Mouse (Mus musculus) limb, embryonic 10.5 days (tissue): Measurements from ENCODE around the gene Trim46. TPM values are rescaled to one million over a fixed set of nuclear protein-coding genes. Genes with fewer than 3 reads are reported as not detected.

Experiments
- DNase-seq: peaks from one replicate; pipeline ENCODE4 v3.0.0-alpha.2; 2017; ENCODE audit warnings: low spot score
- H3K27ac ChIP-seq: fragments of 300-500 bp; sonication (generic); 2 replicates; pipeline ENCODE4 v1.5.1; 2016; ENCODE audit warnings: mild to moderate bottlenecking
- H3K27me3 ChIP-seq: fragments of 300-500 bp; sonication (generic); 2 replicates; pipeline ENCODE4 v1.6.1; 2016; ENCODE audit warnings: low read depth, mild to moderate bottlenecking; ENCODE audit not compliant: poor library complexity, severe bottlenecking
- H3K36me3 ChIP-seq: fragments of 300-500 bp; sonication (generic); 2 replicates; pipeline ENCODE4 v1.6.1; 2016; ENCODE audit warnings: mild to moderate bottlenecking, moderate library complexity
- H3K4me1 ChIP-seq: fragments of 300-500 bp; sonication (generic); 2 replicates; pipeline ENCODE4 v1.6.1; 2016
- H3K4me3 ChIP-seq: fragments of 300-500 bp; sonication (generic); 2 replicates; pipeline ENCODE4 v1.5.1; 2016; ENCODE audit warnings: mild to moderate bottlenecking, moderate library complexity
- H3K9me3 ChIP-seq: fragments of 300-500 bp; sonication (generic); replicated peaks from 2 replicates; pipeline ENCODE4 v1.6.1; 2016; ENCODE audit warnings: mild to moderate bottlenecking
- WGBS: fragments of 180-500 bp; shearing (Covaris S2); methylation state at CpG from one replicate; pipeline ENCODE4 v1.1.7; 2016; 5-methylcytosine and 5-hydroxymethylcytosine counted together
- polyA plus RNA-seq: library from polyadenylated mRNA; unstranded; fragments of >200 nt; fragmentation: Nextera tagmentation; extraction: Ambion mirVana; gene quantifications from 2 replicates; pipeline ENCODE4 v1.2.1, GENCODE M21; 2016

Trim46 gene
- polyA plus RNA-seq, 1 experiment from 2014 or later = 6.1 TPM

DNA sequence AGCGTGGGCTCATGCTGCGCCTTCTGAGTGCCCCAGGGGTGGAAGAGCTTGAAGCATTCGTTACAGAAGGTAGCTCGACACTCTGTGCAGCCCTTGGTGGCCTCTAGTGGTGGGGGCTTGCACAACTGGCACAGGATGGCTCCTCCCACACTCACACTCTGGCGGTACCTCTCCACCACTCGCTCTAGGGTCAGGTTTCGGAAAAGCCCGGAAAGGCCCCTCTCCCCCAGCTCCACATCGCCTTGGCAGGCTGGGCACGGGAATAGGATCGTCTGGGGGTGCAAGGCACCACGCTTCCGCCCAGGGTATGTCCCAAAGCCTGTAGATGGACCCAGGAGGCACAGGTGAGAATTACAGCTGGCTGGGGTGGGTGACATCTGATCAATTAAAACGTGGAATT, 2.5 kb downstream of the Trim46 start:
- WGBS = 9% methylated on average over 14 of the region's 14 CpGs
- Histone ChIP-seq H3K9me3 (no peaks in the 10 kb centered on the region), H3K27me3 (peaks cover 24% of the 10 kb centered on the region), H3K4me3 (peak overlapping the region; percentile 73), H3K4me1 (peaks cover 48% of the 10 kb centered on the region), H3K36me3 (peaks cover 30% of the 10 kb centered on the region), H3K27ac (peak overlapping the region; percentile 91)
- peak; percentile 71 for DNase-seq

DNA sequence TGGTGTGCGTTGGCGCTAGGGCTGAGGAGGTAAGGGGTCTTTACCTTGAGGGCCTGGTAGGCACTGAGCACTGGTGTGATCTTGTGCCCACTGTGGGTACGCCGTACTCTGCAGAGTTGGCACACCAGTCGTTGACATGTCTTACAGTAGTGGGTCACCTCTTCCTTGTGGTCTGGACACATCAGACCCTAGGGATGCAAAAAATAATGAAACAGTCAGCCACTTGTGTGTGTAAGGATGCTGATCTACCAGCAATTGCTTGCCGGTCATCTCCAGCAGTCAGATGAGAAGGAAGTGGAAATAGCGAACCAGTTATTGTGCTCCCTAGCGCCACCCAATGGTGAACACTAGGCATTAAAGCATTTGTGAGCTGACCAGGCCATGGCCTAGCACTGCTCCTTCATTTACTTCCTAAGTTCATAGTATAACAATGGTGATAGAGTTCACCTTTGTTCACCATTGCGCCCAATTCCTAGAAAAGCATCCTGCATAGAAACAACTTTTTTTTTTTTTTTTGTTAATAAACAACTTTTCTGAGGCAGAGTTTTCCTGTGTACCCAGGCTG, 3.7 kb downstream of the Trim46 start:
- peaks cover 24% of the 10 kb centered on the region for H3K27me3 ChIP-seq
- H3K9me3 ChIP-seq = no peaks in the 10 kb centered on the region
- no peak overlapping the region for H3K4me3 ChIP-seq
- peaks cover 50% of the 10 kb centered on the region for H3K4me1 ChIP-seq
- WGBS = 72% methylated on average over 9 of the region's 9 CpGs
- peaks cover 30% of the 10 kb centered on the region for H3K36me3 ChIP-seq
- no peak for DNase-seq
- no peak overlapping the region for H3K27ac ChIP-seq

DNA sequence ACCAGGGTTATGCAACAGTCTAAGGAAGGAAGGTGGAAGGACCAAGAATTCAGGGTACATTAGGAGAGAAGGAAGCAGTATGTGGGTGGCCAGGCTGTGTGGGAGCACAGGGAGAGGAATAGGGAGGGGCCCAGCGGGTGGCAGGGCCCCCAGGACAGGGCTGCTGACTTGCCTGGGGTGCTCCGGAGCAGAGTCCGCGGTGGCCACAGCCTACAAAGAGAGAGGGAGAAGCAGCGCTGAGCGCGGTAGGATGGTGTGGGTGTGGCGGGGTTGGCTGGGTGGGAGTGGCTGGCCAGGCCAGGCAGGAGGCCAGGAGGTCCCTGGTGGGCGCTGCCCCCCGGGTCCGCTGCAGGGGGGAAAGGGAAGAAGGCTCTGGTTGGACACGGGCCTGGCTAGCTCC, 7.6 kb downstream of the Trim46 start:
- H3K9me3 ChIP-seq = no peaks in the 10 kb centered on the region
- H3K27ac ChIP-seq = no peak overlapping the region
- peaks cover 13% of the 10 kb centered on the region for H3K4me1 ChIP-seq
- DNase-seq = no peak
- H3K4me3 ChIP-seq = no peak overlapping the region
- H3K27me3 ChIP-seq = peaks cover 18% of the 10 kb centered on the region
- peaks cover 46% of the 10 kb centered on the region for H3K36me3 ChIP-seq
- WGBS = 81% methylated on average over 12 of the region's 12 CpGs

DNA sequence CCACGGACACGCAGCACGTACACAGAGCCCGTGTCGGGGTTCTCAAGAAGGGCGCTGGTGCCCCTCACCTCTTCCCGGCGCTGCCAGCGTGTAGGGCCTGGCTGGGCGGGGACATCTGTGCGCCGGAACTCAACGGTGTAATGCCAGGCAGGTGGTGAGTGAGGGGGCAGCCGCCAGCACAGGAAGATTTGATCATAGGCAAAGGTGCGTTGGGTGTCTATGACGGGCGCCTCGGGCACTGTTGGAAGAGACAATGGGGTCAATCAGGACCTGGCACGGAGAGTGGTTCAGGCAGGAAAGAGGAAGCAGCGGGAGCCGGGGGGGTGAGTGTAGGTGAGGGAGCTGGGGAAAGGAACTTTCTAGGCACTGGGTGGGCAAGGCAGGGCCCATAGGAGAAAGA, 8.4 kb downstream of the Trim46 start:
- peaks cover 9% of the 10 kb centered on the region; the same call in 1 of the 2 replicates for H3K4me1 ChIP-seq
- peaks cover 18% of the 10 kb centered on the region for H3K27me3 ChIP-seq
- H3K27ac ChIP-seq = no peak overlapping the region
- H3K4me3 ChIP-seq = no peak overlapping the region; the same call in 1 of the 2 replicates
- peaks cover 46% of the 10 kb centered on the region for H3K36me3 ChIP-seq
- no peaks in the 10 kb centered on the region for H3K9me3 ChIP-seq
- 96% methylated on average over 21 of the region's 21 CpGs for WGBS
- no peak for DNase-seq

DNA sequence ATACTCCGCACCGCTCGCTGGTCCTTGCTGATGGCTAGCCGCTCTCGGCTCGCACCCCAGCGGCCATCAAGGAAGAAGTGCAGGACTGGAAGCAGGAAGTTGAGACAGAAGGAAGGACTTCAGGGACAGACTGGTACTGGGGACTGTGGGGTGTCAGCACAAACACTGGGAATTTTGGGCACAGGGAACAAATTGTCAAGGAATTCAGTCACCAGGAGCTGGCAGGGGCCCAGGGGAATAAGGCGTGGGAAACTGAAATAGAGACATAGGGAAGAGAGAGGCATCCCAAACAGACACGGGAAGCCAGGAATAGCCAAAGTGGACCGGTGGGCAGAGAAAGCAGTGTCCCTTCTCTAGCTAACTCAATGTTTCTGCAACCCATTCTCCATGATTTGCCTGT, 9.6 kb downstream of the Trim46 start:
- peaks cover 25% of the 10 kb centered on the region for H3K27me3 ChIP-seq
- H3K9me3 ChIP-seq = no peaks in the 10 kb centered on the region
- H3K36me3 ChIP-seq = peaks cover 40% of the 10 kb centered on the region
- peak overlapping the region; percentile 46; the same call in 1 of the 2 replicates for H3K27ac ChIP-seq
- no peak overlapping the region for H3K4me3 ChIP-seq
- 92% methylated on average over 10 of the region's 10 CpGs for WGBS
- peaks cover 16% of the 10 kb centered on the region; the same call in 1 of the 2 replicates for H3K4me1 ChIP-seq
- DNase-seq = no peak

DNA sequence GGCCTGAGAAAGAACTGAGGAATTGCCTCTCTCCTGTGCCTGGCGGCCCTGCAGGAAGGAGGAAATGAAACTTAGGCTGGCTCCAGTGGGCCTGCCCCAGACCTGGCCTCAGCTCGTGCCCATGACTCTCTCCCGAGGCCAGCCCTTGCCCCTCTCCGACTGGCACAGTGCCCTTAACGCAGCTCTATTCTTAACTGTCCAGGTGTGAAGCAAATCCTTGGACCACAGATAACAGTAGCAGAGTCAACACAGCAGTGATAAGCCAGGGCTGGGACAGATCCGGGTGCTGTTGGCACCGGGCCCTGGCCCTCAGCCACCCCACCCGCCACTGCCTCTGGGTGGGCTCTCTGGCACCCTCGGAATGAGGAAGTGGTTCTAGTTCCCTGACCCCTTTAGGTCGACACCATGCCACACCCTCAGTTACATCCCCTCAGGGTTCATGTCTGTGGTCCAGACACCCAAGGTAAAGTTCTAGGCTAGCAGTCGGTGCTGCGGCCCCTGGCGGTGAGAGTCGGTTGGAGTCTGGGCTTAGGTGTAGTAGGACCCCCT, 12.5 kb downstream of the Trim46 start:
- H3K9me3 ChIP-seq = no peaks in the 10 kb centered on the region
- no peak overlapping the region for H3K4me3 ChIP-seq
- H3K27ac ChIP-seq = no peak overlapping the region
- 84% methylated on average over 14 of the region's 14 CpGs for WGBS
- no peak for DNase-seq
- peaks cover 54% of the 10 kb centered on the region for H3K27me3 ChIP-seq
- H3K4me1 ChIP-seq = peaks cover 20% of the 10 kb centered on the region
- peaks cover 29% of the 10 kb centered on the region for H3K36me3 ChIP-seq

DNA sequence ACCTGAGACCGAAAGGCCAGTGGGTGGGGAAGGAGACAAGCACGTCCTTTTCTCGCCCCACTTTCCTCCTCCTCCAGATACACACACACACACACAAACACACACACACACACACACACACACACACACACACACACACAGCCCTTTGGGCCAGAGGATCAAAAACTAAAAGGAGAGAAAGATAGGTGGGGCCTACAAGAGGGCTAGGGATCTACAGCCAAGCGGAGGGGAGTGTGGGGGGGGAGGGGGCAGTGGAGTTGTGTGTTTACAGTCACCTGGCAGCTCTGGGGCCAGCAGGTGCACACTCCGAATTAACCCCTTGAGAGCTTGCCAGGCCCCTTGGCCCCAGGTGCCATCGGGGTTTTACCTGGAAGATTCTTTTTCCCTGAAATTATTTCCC, 13.5 kb downstream of the Trim46 start:
- Histone ChIP-seq H3K27me3 (peaks cover 57% of the 10 kb centered on the region), H3K9me3 (no peaks in the 10 kb centered on the region), H3K27ac (no peak overlapping the region), H3K4me1 (peaks cover 24% of the 10 kb centered on the region), H3K36me3 (peaks cover 19% of the 10 kb centered on the region), H3K4me3 (no peak overlapping the region)
- WGBS = 65% methylated on average over 6 of the region's 6 CpGs
- no peak for DNase-seq

DNA sequence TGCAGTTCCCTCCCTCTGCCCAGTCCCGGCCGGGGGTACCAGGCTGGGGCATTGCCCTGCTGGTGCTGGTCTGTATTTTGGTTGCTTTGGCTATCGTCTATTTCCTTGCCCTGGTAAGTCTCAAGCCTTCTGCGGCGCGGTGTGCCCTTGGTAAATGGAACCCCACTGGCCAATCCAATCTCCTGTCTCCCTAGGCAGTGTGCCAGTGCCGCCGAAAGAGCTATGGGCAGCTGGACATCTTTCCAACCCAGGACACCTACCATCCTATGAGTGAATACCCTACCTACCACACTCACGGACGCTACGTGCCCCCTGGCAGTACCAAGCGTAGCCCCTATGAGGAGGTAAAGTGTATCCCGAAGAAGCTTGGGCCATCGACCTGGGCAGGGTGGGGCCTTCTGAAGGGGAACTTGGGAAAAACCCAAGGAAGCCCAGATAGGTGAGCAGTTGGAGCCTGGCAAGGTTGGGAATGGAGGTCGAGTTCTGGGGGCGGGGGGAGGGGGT, 14.3 kb downstream of the Trim46 start:
- Histone ChIP-seq H3K27ac (no peak overlapping the region), H3K27me3 (peaks cover 57% of the 10 kb centered on the region), H3K4me1 (peaks cover 31% of the 10 kb centered on the region), H3K9me3 (no peaks in the 10 kb centered on the region), H3K4me3 (no peak overlapping the region), H3K36me3 (peaks cover 16% of the 10 kb centered on the region)
- DNase-seq = no peak
- WGBS = 75% methylated on average over 16 of the region's 16 CpGs

DNA sequence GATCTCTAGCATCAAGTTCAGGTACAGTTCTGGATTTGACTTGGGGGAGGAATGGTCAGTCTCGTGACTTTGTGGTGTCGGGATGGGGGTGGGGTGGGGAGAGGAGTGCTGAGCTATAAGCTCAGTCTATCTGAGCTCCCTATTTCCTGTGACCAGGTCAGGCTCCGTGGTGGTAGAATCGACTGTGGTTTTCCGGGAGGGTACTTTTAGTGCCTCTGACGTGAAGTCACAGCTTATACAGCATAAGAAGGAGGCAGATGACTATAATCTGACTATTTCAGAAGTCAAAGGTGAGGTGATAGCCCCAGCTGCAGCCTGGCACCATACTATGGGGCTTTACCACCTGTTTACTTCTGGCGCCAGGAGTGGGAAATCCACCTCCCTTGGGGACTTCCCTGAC, 14.8 kb downstream of the Trim46 start:
- Histone ChIP-seq H3K4me3 (no peak overlapping the region), H3K9me3 (no peaks in the 10 kb centered on the region), H3K27ac (no peak overlapping the region), H3K27me3 (peaks cover 58% of the 10 kb centered on the region), H3K4me1 (peaks cover 36% of the 10 kb centered on the region), H3K36me3 (peaks cover 11% of the 10 kb centered on the region)
- 76% methylated on average over 7 of the region's 7 CpGs for WGBS
- DNase-seq = no peak

DNA sequence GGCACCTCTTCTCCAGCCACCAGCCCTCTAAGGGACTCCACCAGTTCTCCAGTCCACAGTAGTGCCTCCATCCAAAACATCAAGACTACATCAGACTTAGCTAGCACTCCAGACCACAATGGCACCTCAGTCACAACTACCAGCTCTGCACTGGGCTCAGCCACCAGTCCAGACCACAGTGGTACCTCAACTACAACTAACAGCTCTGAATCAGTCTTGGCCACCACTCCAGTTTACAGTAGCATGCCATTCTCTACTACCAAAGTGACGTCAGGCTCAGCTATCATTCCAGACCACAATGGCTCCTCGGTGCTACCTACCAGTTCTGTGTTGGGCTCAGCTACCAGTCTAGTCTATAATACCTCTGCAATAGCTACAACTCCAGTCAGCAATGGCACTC, 15.5 kb downstream of the Trim46 start:
- Histone ChIP-seq H3K27me3 (peaks cover 61% of the 10 kb centered on the region), H3K4me3 (no peak overlapping the region), H3K36me3 (peaks cover 7% of the 10 kb centered on the region), H3K4me1 (peaks cover 41% of the 10 kb centered on the region), H3K27ac (no peak overlapping the region), H3K9me3 (no peaks in the 10 kb centered on the region)
- DNase-seq = no peak
- WGBS = 94% methylated on average over 2 of the region's 2 CpGs

DNA sequence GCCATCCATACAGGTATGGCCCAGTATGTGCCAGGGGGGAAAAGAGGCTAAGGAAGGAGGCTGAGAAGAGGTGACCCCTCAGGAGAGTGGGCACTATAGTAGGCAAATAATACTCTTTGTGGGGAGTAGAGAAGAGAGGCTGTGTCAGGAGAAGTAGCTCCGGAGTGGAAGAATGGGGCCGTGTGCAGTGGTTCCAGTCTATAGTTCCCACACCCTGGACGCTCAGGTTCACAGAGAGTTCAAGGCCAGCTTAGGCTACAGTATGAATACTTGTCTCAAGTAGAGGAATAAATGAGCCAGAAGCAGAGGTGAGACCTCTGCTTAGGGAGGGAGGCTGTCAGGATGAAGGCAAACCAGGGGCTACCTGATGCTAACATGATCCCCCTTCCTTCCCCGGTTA, 16.8 kb downstream of the Trim46 start:
- no peak for DNase-seq
- Histone ChIP-seq H3K36me3 (peaks cover 12% of the 10 kb centered on the region), H3K4me3 (no peak overlapping the region), H3K27me3 (peaks cover 66% of the 10 kb centered on the region), H3K4me1 (peaks cover 50% of the 10 kb centered on the region), H3K27ac (no peak overlapping the region), H3K9me3 (no peaks in the 10 kb centered on the region)
- WGBS = 61% methylated on average over 4 of the region's 4 CpGs

DNA sequence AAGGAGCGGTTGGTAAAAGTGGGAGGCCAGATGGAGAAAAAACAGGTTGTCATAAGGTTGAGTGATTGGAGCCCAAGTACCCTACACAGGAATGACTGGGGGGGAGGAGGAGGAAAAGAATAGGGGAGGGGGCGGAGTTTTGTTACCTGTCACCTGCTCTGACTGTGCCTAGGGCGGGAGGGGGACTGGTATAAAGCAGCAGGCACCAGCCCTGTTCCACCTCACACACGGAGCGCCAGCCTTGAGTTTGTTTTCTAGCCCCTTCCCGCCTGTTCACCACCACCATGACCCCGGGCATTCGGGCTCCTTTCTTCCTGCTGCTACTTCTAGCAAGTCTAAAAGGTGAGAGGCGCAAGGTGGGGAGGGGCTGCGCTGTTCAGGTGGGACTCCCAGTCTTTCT, 17.3 kb downstream of the Trim46 start, which contains the start of gene Muc1:
TSS of gene Muc1 (plus strand) at position 222 of the 400 bp plus-strand sequence.
- H3K27ac ChIP-seq = peak within 1 kb of the TSS; percentile 87
- peaks cover 66% of the 10 kb centered on the region for H3K27me3 ChIP-seq
- H3K4me3 ChIP-seq = peak within 1 kb of the TSS; percentile 66
- WGBS = 16% methylated on average over 10 of the region's 10 CpGs
- H3K9me3 ChIP-seq = no peaks in the 10 kb centered on the region
- H3K36me3 ChIP-seq = peaks cover 16% of the 10 kb centered on the region
- H3K4me1 ChIP-seq = peaks cover 50% of the 10 kb centered on the region
- no peak for DNase-seq

DNA sequence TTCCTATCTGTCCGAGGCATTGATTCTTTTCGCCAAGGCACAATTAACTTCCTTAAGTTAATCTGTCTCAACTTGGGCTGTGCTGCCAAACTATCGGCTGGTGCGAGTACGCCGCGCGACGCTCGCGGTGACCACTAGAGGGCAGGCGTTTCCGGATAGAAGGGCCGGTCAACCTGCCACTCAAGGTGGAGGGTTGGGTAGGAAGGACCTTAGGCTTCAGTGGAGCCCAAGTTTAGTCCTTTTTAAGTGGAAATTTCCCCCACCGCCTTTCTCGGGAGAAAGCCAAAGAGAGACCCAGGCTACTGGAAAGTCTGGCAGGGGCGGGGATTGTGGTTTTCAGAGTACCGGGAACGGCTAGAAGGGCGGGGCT, 17.9 kb downstream of the Trim46 start:
- H3K36me3 ChIP-seq = peaks cover 23% of the 10 kb centered on the region
- DNase-seq = peak; percentile 95
- H3K9me3 ChIP-seq = no peaks in the 10 kb centered on the region
- H3K4me1 ChIP-seq = peaks cover 50% of the 10 kb centered on the region
- peak overlapping the region; percentile 87 for H3K27ac ChIP-seq
- peak overlapping the region; percentile 66 for H3K4me3 ChIP-seq
- peaks cover 66% of the 10 kb centered on the region for H3K27me3 ChIP-seq
- WGBS = 0% methylated on average over 20 of the region's 20 CpGs
